Mouse (Mus musculus) heart, postnatal 25 days (tissue): Measurements from ENCODE around the gene Zpbp. TPM values are rescaled to one million over a fixed set of nuclear protein-coding genes. Genes with fewer than 3 reads are reported as not detected.

Experiments used
- DNase-seq: peaks from one replicate; pipeline ENCODE4 v3.0.0; 2022; ENCODE audit warnings: low spot score
- intact Hi-C: fragments of 180-260 bp; cut with DNase I; formaldehyde crosslinking; loops from one replicate; pipeline ENCODE4 v1.15.1; 2025
- total RNA-seq, 2 experiments: library from RNA; stranded (reverse); gene quantifications; 2 replicates each; pipeline ENCODE4 v1.2.3; 2021

Gene Zpbp
- total RNA-seq: under 1 TPM; 0.42 to 0.45 TPM

GRCm38 (mm10) chr11:11461635-11462560 is at the start of gene Zpbp, which contains the start of gene Spata48:
TSS of gene Zpbp (minus strand) at chr11:11462408.
TSS of gene Spata48 (plus strand) at chr11:11462094.
- intact Hi-C loops: no loop called here
- DNase-seq: peak; percentile 72

DNA sequence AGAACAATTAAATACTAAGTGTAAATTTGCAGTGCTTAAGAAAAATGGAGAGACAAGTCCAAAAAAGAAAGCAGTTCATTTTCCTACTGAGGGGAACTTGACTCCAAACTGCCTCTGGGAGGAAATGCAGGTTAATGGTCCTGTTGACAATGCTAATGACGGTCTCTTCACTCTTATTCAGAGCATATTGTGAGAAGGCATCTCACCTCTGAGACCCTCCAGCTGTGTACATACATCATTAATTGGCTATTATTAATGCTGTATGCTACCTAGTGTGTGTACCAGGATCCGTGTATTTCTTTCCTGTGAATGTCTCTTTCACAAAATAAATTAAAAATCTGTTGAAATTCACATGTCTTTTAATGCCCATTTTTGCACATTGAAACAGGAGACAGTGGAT is 47.2 kb upstream of the Zpbp start:
- no peak for DNase-seq
- intact Hi-C loops: no loop called here

DNA sequence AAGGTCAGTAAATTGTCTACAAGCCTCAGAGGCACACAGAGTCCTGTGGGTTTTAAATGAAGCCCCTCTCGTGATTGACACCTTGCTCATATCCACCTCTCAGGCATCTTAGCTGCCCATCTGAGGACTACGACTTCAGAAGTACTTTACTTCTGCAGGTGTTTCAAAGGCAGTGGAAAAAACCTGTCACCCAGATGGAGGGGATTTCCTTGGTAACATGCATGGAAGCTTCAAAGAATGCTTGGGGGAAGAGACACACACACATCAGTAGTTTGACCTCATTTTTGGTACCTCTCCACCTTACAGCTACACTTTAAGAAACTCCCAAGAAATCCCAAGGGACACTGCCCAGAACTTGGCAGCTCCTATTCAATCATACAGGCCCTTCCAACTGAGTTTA is 44.0 kb upstream of the Zpbp start:
- no peak for DNase-seq
- intact Hi-C loops: no loop called here

DNA sequence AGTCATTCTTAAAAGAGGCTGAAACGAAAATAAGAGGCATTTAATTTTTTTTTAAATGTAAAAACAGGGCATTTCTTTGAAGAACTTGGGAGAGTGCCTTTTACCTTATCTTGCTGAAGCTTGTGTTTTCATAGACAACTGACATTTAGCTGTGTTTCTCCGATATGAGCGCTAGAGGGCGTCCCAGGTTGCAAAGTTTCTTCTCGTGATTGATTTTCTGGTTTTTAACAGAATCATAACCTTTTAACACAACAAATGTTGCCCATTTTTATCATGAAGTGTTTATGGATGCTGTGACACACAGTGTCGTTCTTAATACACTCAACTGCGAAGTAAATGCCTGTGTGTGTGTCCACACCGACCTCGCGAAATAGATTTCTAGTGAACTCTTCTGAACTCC is 37.7 kb upstream of the Zpbp start:
- DNase-seq: no peak
- intact Hi-C loops: no loop called here

DNA sequence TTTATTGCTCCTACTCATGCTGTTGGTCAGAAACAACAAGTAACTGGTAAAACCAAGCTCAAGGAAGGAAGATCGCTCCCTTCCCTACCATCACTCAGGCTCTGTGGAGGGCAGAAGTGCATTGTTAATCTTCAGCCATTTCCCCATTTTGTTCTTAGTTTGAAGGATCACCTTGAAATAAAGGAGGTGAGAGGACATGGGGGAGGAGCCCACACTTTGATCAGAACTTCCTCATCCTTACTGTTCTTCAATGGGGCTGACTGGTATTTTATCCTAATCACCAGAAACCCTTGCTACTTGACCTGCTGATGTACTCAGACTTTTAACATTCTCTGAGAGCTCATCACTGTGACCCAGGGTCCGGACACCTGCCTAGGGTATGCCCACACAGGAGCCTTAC is 33.5 kb upstream of the Zpbp start:
- DNase-seq: no peak
- intact Hi-C loops: no loop called here

GRCm38 (mm10) chr11:11492044-11492443 is 29.8 kb upstream of the Zpbp start:
- no peak for DNase-seq

GRCm38 (mm10) chr11:11484378-11484777 is 22.2 kb upstream of the Zpbp start:
- intact Hi-C loops: no loop called here
- no peak for DNase-seq

More at GRCm38 (mm10) chr11:11492044-11492443, 29.8 kb upstream of the Zpbp start:
- intact Hi-C loops: no loop called here

GRCm38 (mm10) chr11:11468924-11469323 is 6.7 kb upstream of the Zpbp start:
- intact Hi-C loops: no loop called here

DNA sequence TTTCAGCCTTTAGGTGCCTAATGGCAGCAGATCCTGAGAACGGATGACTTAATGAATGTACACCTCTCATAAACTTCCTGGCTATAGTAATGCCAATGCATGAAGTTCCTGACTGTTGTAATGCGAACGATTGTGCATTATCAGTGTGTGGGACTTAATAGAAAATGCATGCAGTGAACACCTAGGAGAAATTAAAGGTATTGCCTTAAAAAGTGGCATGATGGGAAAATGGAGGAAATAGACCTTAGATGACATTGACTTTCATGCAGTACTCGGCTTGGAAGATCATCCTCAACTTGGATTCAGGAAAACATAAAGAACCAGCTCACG is 318 bp upstream of the Zpbp start:
- no peak for DNase-seq
- intact Hi-C loops: no loop called here

More at GRCm38 (mm10) chr11:11468924-11469323, 6.7 kb upstream of the Zpbp start:
- DNase-seq: no peak

DNA sequence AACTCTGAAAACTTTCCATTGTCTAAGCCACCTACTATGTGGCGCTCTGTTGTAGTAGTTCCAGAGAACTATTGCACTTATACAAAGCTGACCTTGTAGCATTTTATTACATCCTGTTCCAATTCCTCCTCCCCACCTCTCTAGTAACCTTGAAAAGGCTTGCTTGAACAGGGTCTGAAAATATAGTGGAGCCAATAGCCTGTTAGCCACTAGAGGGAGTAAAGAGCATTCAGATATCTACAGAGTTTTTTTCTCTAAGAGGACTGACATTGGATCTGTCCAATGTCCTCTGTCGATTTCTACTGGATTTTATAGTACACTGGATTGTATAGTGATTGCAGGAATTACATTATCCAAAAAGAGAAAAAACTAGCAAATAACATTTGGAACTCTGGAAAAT is 7.2 kb downstream of the Zpbp start:
- DNase-seq: no peak
- intact Hi-C loops: no loop called here

DNA sequence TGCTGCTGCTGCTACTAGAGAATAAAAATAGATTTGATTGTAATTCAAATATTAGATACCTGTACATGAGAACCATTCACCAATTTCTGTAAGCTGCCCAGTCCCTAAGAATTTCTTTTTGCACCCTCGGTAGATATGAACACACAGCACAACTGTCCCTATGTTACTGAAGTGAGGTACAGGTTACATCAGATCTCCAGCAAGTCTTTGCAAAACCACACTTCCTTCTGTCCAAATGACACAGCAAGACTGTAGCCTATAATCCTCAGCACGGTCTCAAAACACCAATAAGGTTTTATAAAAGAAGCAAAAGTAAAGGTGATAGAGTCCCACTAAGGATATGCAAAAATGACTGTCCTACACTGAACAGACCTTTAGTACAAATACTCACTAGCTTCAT is 44.9 kb downstream of the Zpbp start:
- intact Hi-C loops: no loop called here
- DNase-seq: no peak

DNA sequence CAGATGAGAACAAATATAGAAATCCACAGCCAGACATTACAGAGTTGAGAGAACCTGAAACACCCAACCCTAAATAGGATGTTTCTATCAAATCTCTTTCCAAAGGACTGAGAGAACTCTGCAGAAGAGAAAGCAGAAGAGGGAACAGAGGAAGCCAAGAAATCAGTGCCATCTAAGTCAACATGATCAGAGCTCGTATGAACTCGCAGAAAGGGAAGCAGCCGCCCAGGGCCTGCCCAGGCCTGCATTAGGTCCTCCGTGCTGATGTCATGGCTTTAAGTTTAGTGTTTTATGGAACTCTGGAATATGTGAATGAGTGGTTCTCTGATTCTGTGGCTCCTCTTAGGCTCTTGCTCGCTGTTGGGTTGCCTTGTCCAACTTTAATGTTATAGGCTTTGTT is 48.0 kb downstream of the Zpbp start:
- intact Hi-C loops: no loop called here
- no peak for DNase-seq

DNA sequence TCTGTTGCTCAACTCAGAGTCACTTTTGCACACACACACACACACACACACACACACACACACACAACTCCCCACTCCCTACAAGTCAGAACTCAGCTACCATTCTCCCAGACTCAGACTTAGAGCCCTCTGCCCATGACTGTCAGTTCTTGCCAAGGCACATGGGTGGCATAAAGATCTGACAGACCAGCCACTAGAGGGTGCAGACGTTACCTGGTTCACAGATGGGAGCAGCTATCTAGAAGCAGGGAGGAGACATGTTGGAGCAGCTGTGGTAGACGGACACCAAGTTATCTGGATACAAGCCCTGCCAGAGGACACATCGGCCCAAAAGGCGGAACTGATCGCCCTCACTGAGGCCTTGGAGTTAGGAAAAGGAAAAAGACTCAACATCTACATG is 67.5 kb downstream of the Zpbp start:
- intact Hi-C loops: no loop called here
- no peak for DNase-seq

GRCm38 (mm10) chr11:11393164-11393563 is 69.0 kb downstream of the Zpbp start:
- intact Hi-C loops: no loop called here
- no peak for DNase-seq

DNA sequence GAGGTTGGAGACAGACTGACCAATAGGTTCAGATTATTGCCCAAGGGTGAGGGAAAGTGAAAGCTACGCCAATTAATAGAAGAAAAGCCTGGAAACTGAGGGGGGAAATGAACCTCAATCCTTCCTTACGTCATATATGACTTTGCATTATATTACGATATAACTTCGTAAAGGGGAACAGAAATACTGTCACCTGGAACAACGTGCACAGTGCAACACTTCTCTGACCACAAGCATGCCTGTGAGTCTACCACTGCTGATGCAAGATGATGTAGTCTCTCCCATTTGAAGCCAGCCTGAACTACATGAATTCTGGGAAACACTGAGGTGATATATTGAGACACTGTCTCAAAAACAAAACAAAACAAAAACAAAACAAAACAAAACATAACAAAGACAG is 90.9 kb downstream of the Zpbp start:
- no peak for DNase-seq
- intact Hi-C loops: no loop called here

DNA sequence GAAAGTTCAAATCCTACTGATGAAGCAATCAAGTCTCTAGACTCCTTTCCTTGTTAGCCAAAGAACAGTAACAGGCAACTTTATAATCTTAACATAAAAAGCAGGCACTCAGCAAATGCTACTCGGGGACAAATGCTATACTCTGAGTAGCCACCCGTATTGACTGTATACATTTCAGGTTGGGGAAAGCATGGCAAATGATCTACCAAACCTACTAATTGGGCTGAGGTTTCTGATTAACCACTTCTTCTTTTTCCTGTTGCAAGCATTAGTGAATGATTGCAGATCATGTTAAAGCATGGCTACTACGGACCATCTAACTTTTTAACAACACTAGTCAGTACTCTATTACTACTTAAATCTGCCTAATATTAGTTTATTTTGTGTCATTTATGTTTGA is 178.7 kb downstream of the Zpbp start:
- no peak for DNase-seq

DNA sequence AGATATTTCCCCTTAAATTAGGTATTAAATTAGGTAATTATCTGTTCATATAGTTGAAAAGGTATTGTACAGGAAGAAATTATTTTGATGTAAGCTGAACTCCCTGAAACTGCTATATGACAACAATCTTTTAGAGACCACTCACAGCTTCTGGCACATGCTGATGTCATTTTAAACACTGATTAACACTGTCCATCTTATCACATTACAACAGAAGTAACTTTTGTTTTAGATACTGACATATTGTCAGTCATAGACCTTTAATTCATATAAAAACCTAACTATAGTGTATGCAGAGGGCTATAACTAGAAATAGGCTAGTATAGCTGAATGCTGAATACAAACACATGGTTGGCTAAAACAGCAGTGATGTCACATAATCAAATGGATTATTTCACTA is 182.1 kb downstream of the Zpbp start:
- intact Hi-C loops: no loop called here
- no peak for DNase-seq

More for the DNA sequence above, 178.7 kb downstream of the Zpbp start:
- intact Hi-C loops: no loop called here

GRCm38 (mm10) chr11:11257348-11257747 is 204.9 kb downstream of the Zpbp start:
- intact Hi-C loops: no loop called here
- no peak for DNase-seq

GRCm38 (mm10) chr11:11242694-11243377 is 219.4 kb downstream of the Zpbp start:
- DNase-seq: no peak
- intact Hi-C loops: no loop called here

DNA sequence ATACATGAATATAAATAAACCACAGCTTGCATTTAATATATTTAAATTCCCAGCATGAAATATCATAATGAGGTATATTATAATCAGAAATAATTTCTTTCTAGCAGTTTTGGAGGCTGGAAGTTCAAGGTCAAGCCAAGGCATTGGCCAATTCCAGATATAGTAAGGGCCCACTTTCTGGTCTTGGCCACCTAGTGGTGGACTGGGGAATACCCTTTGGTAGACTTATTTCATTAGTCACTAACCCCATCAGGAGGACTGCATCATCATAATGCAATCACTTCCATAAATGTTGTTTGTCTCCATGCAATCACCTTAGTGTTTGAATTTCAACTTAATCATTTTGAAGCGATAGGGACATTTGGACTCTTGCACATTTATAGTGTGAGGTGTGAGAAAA is 222.9 kb downstream of the Zpbp start:
- no peak for DNase-seq
- intact Hi-C loops: no loop called here
